19 mouse cellular contexts compared by ENCODE assay signal in genomic region chr6:119680746-119681145, GRCm38 (mm10).
"Had no signal": no experiment of that assay in that cellular context is flagged by ENCODE, and none has a peak within 500 bp of the region (broad histone marks: within the 10 kb centered on the region; RNA-seq: fewer than 3 reads in every experiment).

No protein-coding gene starts in this region.

- H3K4me2 ChIP-seq: lung, embryonic 14.5 days; midbrain, embryonic 12.5 days; neural tube, embryonic 13.5 days; neural tube, embryonic 15.5 days had no signal

- DNase-seq: lung, adult 18-20 months; lung, embryonic 14.5 days; lung, postnatal 14 days; lung, postnatal 4 days; midbrain, embryonic 14.5 days; retina, postnatal 1 day; right cerebral cortex, adult 18-20 months; right cerebral cortex, postnatal 25 days; right cerebral cortex, postnatal 4 days; spleen, adult 18-20 months; thymus, adult 18-20 months; thymus, postnatal 14 days; thymus, postnatal 36 days had no signal

- H3K9ac ChIP-seq: lung, embryonic 14.5 days; midbrain, embryonic 12.5 days; neural tube, embryonic 13.5 days; neural tube, embryonic 15.5 days had no signal

- H3K27me3 ChIP-seq: midbrain, embryonic 12.5 days; neural tube, embryonic 13.5 days; neural tube, embryonic 15.5 days had no signal

- H3K4me3 ChIP-seq: midbrain, embryonic 10.5 days; midbrain, embryonic 12.5 days; myocyte; neural tube, embryonic 13.5 days; neural tube, embryonic 15.5 days had no signal

- H3K9me3 ChIP-seq: midbrain, embryonic 10.5 days; midbrain, embryonic 12.5 days; neural tube, embryonic 15.5 days had no signal

- ATAC-seq: midbrain, embryonic 16.5 days had no signal

- H3K27ac ChIP-seq: midbrain, embryonic 10.5 days; midbrain, embryonic 12.5 days; neural tube, embryonic 13.5 days; neural tube, embryonic 15.5 days had no signal

- H3K4me1 ChIP-seq: midbrain, embryonic 10.5 days; midbrain, embryonic 12.5 days; neural tube, embryonic 13.5 days; neural tube, embryonic 15.5 days had no signal
